7 mouse cellular contexts compared by ENCODE assay signal in genomic region chr9:21015571-21016130, GRCm38 (mm10). TPM values are rescaled to one million over a fixed set of nuclear protein-coding genes. Genes with fewer than 3 reads are reported as not detected.
DNase-seq lines count a peak whose midpoint lies in the region; ATAC-seq and TF ChIP-seq lines count a peak whose summit lies in the region.

Gene Icam1, plus strand, starts transcription at chr9:21015985.

- under 1% methylated on average over 21 of the region's 30 CpGs for WGBS in embryonic facial prominence, embryonic 14.5 days
- 1% methylated on average over 30 of the region's 30 CpGs for WGBS in heart, embryonic 13.5 days
- 2% methylated on average over 30 of the region's 30 CpGs for WGBS in kidney, embryonic 14.5 days
- 2% methylated on average over 29 of the region's 30 CpGs for WGBS in lung, postnatal 0 days
- WGBS in small intestine, adult 2 months, result 1% methylated on average over 30 of the region's 30 CpGs

- peak; percentile 87 for DNase-seq in ZHBTc4 (ENCODE audit: low read depth, low spot score)
- DNase-seq in embryonic facial prominence, embryonic 14.5 days (ENCODE audit: low spot score), result peak; percentile 52
- DNase-seq in lung, postnatal 0 days (ENCODE audit: low spot score), result peak; percentile 74

- H3K27ac ChIP-seq in embryonic facial prominence, embryonic 14.5 days (replicated peaks; ENCODE audit: low read depth, low read length), result no peak within 1 kb of the TSS
- H3K27ac ChIP-seq in heart, embryonic 13.5 days (replicated peaks), result peak within 1 kb of the TSS; percentile 67
- peak within 1 kb of the TSS; percentile 1; the same call in 1 of the 2 replicates for H3K27ac ChIP-seq in kidney, embryonic 14.5 days (ENCODE audit: low read depth, low read length)
- peak within 1 kb of the TSS; percentile 74 for H3K27ac ChIP-seq in lung, postnatal 0 days (ENCODE audit: low read length)
- peak within 1 kb of the TSS; percentile 26 for H3K27ac ChIP-seq in small intestine, adult 2 months (ENCODE audit: insufficient read depth, low read depth, low read length)

- peak within 1 kb of the TSS; percentile 68 for H3K4me2 ChIP-seq in embryonic facial prominence, embryonic 14.5 days (ENCODE audit: low read depth, low read length)
- H3K4me2 ChIP-seq in heart, embryonic 13.5 days, result peak within 1 kb of the TSS; percentile 75
- H3K4me2 ChIP-seq in kidney, embryonic 14.5 days (replicated peaks; ENCODE audit: low read depth, low read length), result peak within 1 kb of the TSS; percentile 69
- H3K4me2 ChIP-seq in lung, postnatal 0 days (replicated peaks; ENCODE audit: low read depth, low read length), result peak within 1 kb of the TSS; percentile 65

- H3K36me3 ChIP-seq in embryonic facial prominence, embryonic 14.5 days (ENCODE audit: control insufficient read depth, insufficient read depth, low read length), result no peaks in the 10 kb centered on the region
- no peaks in the 10 kb centered on the region for H3K36me3 ChIP-seq in heart, embryonic 13.5 days
- H3K36me3 ChIP-seq in kidney, embryonic 14.5 days (ENCODE audit: control insufficient read depth, insufficient read depth, low read length), result no peaks in the 10 kb centered on the region
- 0 out of 2 replicates have a peak, but pooled peaks cover 6% of the 10 kb centered on the region for H3K36me3 ChIP-seq in lung, postnatal 0 days (ENCODE audit: insufficient read depth, low read length)
- no peaks in the 10 kb centered on the region for H3K36me3 ChIP-seq in small intestine, adult 2 months (ENCODE audit: control insufficient read depth, insufficient read depth, low read length)

- peak; percentile 48 for ATAC-seq in embryonic facial prominence, embryonic 14.5 days (ENCODE audit: low read depth)
- ATAC-seq in heart, embryonic 13.5 days (ENCODE audit: extremely low read depth, insufficient number of reproducible peaks, low FRiP score, low TSS enrichment), result no peak; the same call in 1 of the 2 replicates
- peak; percentile 43 for ATAC-seq in kidney, embryonic 14.5 days (ENCODE audit: low FRiP score, low TSS enrichment)
- peak; percentile 72 for ATAC-seq in lung, postnatal 0 days
- no peak for ATAC-seq in erythroid progenitor cell, adult 5-6 weeks (replicated peaks; ENCODE audit: low FRiP score, poor library complexity, severe bottlenecking)

- peak; percentile 51; the same call in 1 of the 2 replicates for TF ChIP-seq EP300 in lung, postnatal 0 days (IDR thresholded peaks at IDR 0.05)

- H3K4me3 ChIP-seq in embryonic facial prominence, embryonic 14.5 days (ENCODE audit: low read depth, low read length), result peak within 1 kb of the TSS; percentile 43
- peak within 1 kb of the TSS; percentile 53 for H3K4me3 ChIP-seq in heart, embryonic 13.5 days
- H3K4me3 ChIP-seq in kidney, embryonic 14.5 days (ENCODE audit: low read length), result peak within 1 kb of the TSS; percentile 42
- H3K4me3 ChIP-seq in lung, postnatal 0 days (ENCODE audit: low read depth, low read length), result peak within 1 kb of the TSS; percentile 45
- peak within 1 kb of the TSS; percentile 62 for H3K4me3 ChIP-seq in small intestine, adult 2 months (ENCODE audit: low read depth, low read length)

- peaks cover 33% of the 10 kb centered on the region for H3K27me3 ChIP-seq in embryonic facial prominence, embryonic 14.5 days (replicated peaks; ENCODE audit: control insufficient read depth, insufficient read depth, low read length)
- H3K27me3 ChIP-seq in heart, embryonic 13.5 days (replicated peaks), result peaks cover 70% of the 10 kb centered on the region
- peaks cover 31% of the 10 kb centered on the region for H3K27me3 ChIP-seq in kidney, embryonic 14.5 days (ENCODE audit: control insufficient read depth, insufficient read depth, low read length)
- no peaks in the 10 kb centered on the region for H3K27me3 ChIP-seq in lung, postnatal 0 days (replicated peaks; ENCODE audit: insufficient read depth, low read length)
- no peaks in the 10 kb centered on the region for H3K27me3 ChIP-seq in small intestine, adult 2 months (ENCODE audit: control insufficient read depth, insufficient read depth, low read length)

- H3K4me1 ChIP-seq in embryonic facial prominence, embryonic 14.5 days (ENCODE audit: control insufficient read depth, insufficient read depth, low read length), result no peaks in the 10 kb centered on the region
- peaks cover 21% of the 10 kb centered on the region for H3K4me1 ChIP-seq in heart, embryonic 13.5 days
- H3K4me1 ChIP-seq in kidney, embryonic 14.5 days (ENCODE audit: control insufficient read depth, insufficient read depth, low read length), result peaks cover 14% of the 10 kb centered on the region; the same call in 1 of the 2 replicates
- peaks cover 20% of the 10 kb centered on the region for H3K4me1 ChIP-seq in lung, postnatal 0 days (ENCODE audit: insufficient read depth, low read depth, low read length)
- H3K4me1 ChIP-seq in small intestine, adult 2 months (ENCODE audit: control insufficient read depth, insufficient read depth, insufficient read length, low read length), result peaks cover 7% of the 10 kb centered on the region

- TF ChIP-seq POLR2A in small intestine, adult 2 months (IDR thresholded peaks at IDR 0.05; ENCODE audit: low read depth, low read length), result peak; percentile 86

- H3K9me3 ChIP-seq in embryonic facial prominence, embryonic 14.5 days (ENCODE audit: control insufficient read depth, low read length), result no peaks in the 10 kb centered on the region
- H3K9me3 ChIP-seq in heart, embryonic 13.5 days, result no peaks in the 10 kb centered on the region
- no peaks in the 10 kb centered on the region for H3K9me3 ChIP-seq in kidney, embryonic 14.5 days (ENCODE audit: control insufficient read depth, low read length)
- H3K9me3 ChIP-seq in lung, postnatal 0 days (ENCODE audit: low read length), result no peaks in the 10 kb centered on the region

- TF ChIP-seq CTCF in lung, postnatal 0 days (IDR thresholded peaks at IDR 0.05), result no peak
- TF ChIP-seq CTCF in small intestine, adult 2 months (IDR thresholded peaks at IDR 0.05; ENCODE audit: extremely low read depth, insufficient read length, insufficient replicate concordance, low read depth, low read length), result no peak

- H3K9ac ChIP-seq in embryonic facial prominence, embryonic 14.5 days (ENCODE audit: low read depth, low read length), result peak within 1 kb of the TSS; percentile 54
- H3K9ac ChIP-seq in heart, embryonic 13.5 days, result peak within 1 kb of the TSS; percentile 67
- peak within 1 kb of the TSS; percentile 44 for H3K9ac ChIP-seq in kidney, embryonic 14.5 days (ENCODE audit: low read depth, low read length)
- H3K9ac ChIP-seq in lung, postnatal 0 days (replicated peaks; ENCODE audit: low read depth), result peak within 1 kb of the TSS; percentile 27

RNA-seq across cellular contexts. Expression of gene Icam1, which starts in this region (rescaled TPM):
- 18.6 and 20.0 TPM in 2 replicates for polyA plus RNA-seq in embryonic facial prominence, embryonic 14.5 days (2014; fragmentation: Nextera tagmentation; extraction: Ambion mirVana)
- polyA plus RNA-seq in heart, embryonic 13.5 days (2015; fragmentation: Nextera tagmentation; extraction: Ambion mirVana), result 11.6 and 11.9 TPM in 2 replicates
- polyA plus RNA-seq in kidney, embryonic 14.5 days (2014; fragmentation: Nextera tagmentation; extraction: Ambion mirVana), result 7.1 and 10.3 TPM in 2 replicates
- polyA plus RNA-seq in lung, postnatal 0 days (2015; fragmentation: Nextera tagmentation; extraction: Ambion mirVana), result 236 and 352 TPM in 2 replicates
- polyA plus RNA-seq in small intestine, adult 2 months (2012; rRNA removed), result 6.8 and 9.4 TPM in 2 replicates
- 1.3 TPM in 1 of 2 replicates, not detected in the other for total RNA-seq in erythroid progenitor cell, adult 5-6 weeks (2015; ENCODE audit: low replicate concordance)
- 1.5 and 9.0 TPM in 2 replicates for total RNA-seq in erythroid progenitor cell, adult 5-6 weeks (2017; ENCODE audit: low replicate concordance)

Comparison
In these comparisons a context has a peak if more than half of its experiments do, and no peak if none do; other contexts are left out.
1. RNA of gene Icam1 (polyA plus RNA-seq): 236 to 352 TPM in lung, postnatal 0 days; 18.6 to 20.0 TPM in embryonic facial prominence, embryonic 14.5 days, 11.6 to 11.9 TPM in heart, embryonic 13.5 days, 7.1 to 10.3 TPM in kidney, embryonic 14.5 days and 6.8 to 9.4 TPM in small intestine, adult 2 months; every median in the first group is over 10 times any median in the second.
2. ATAC-seq: peak in embryonic facial prominence, embryonic 14.5 days (single experiment), kidney, embryonic 14.5 days (single experiment) and lung, postnatal 0 days (single experiment); none in heart, embryonic 13.5 days (single experiment) and erythroid progenitor cell, adult 5-6 weeks (single experiment).
3. Peak in every context shown above with its lines, with median percentiles within 50 percentile points of each other: DNase-seq, H3K4me2 ChIP-seq, H3K4me3 ChIP-seq and H3K9ac ChIP-seq.